Mouse (Mus musculus) limb, embryonic 10.5 days (tissue): Measurements from ENCODE around the gene Polr3f. TPM values are rescaled to one million over a fixed set of nuclear protein-coding genes. Genes with fewer than 3 reads are reported as not detected.
A peak's percentile ranks its signal among the peaks of the same experiment; 100 is the strongest.

Experiments used
- DNase-seq: peaks from one replicate; pipeline ENCODE4 v3.0.0-alpha.2; 2017; ENCODE audit warnings: low spot score
- H3K27ac ChIP-seq: fragments of 300-500 bp; sonication (generic); 2 replicates; pipeline ENCODE4 v1.5.1; 2016; ENCODE audit warnings: mild to moderate bottlenecking
- H3K27me3 ChIP-seq: fragments of 300-500 bp; sonication (generic); 2 replicates; pipeline ENCODE4 v1.6.1; 2016; ENCODE audit warnings: low read depth, mild to moderate bottlenecking; ENCODE audit not compliant: poor library complexity, severe bottlenecking
- H3K36me3 ChIP-seq: fragments of 300-500 bp; sonication (generic); 2 replicates; pipeline ENCODE4 v1.6.1; 2016; ENCODE audit warnings: mild to moderate bottlenecking, moderate library complexity
- H3K4me1 ChIP-seq: fragments of 300-500 bp; sonication (generic); 2 replicates; pipeline ENCODE4 v1.6.1; 2016
- H3K4me3 ChIP-seq: fragments of 300-500 bp; sonication (generic); 2 replicates; pipeline ENCODE4 v1.5.1; 2016; ENCODE audit warnings: mild to moderate bottlenecking, moderate library complexity
- H3K9me3 ChIP-seq: fragments of 300-500 bp; sonication (generic); replicated peaks from 2 replicates; pipeline ENCODE4 v1.6.1; 2016; ENCODE audit warnings: mild to moderate bottlenecking
- WGBS: fragments of 180-500 bp; shearing (Covaris S2); methylation state at CpG from one replicate; pipeline ENCODE4 v1.1.7; 2016; 5-methylcytosine and 5-hydroxymethylcytosine counted together
- polyA plus RNA-seq: library from polyadenylated mRNA; unstranded; fragments of >200 nt; fragmentation: Nextera tagmentation; extraction: Ambion mirVana; gene quantifications from 2 replicates; pipeline ENCODE4 v1.2.1, GENCODE M21; 2016

Gene Polr3f
- 29.7 and 35.8 TPM in 2 replicates for polyA plus RNA-seq

DNA sequence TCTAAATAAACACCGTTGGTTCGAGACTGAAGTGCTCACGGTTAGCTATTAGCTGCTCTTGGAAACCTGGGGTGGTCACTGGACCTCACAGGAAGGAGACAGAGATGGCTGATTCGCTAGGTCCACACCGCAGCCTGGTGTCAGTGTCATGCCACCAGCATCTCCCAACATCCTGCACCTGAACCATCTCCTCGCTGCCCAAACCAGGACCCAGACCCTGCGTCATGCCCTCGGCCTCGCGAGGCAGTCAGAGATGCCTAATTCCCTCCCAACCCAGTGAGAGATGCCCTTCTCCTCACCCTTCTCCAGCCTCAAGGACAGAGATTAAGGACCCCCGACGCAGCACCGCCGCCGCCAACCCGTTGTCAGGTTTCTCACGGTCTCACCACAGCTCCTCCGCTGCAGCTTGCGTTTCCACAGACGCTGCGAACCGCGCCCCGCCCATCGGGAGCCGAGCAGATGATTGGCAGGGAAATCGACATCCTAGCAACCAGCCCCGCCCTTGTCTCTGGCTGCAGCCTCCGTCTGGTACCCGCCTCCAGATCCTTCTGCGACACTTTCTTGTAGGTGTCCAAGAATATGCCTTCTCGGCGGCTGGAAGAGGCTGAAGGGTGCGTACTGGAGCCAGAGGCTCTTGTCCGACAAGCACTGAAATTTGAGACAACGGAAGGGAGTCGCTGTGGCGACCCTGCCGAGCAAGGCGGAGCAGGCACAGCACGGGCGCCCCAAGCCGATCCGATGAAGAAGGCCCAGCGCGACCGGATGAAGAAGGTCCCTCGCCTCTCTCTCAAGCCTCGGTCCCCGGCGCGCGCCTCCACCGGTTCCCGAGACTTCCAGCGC lies at the start of gene Polr3f, which contains the start of gene Dzank1:
Polr3f (plus strand) TSS at position 738 of the 840 bp plus-strand sequence.
Dzank1 (minus strand) TSS at position 434 of the 840 bp plus-strand sequence.
- Histone ChIP-seq H3K4me3 (peak within 1 kb of the TSS; percentile 95), H3K4me1 (peaks cover 15% of the 10 kb centered on the region), H3K9me3 (no peaks in the 10 kb centered on the region), H3K36me3 (peaks cover 18% of the 10 kb centered on the region), H3K27ac (peak within 1 kb of the TSS; percentile 92), H3K27me3 (peaks cover 9% of the 10 kb centered on the region; the same call in 1 of the 2 replicates)
- WGBS: 2% methylated on average over 56 of the region's 56 CpGs
- DNase-seq: peak; percentile 96

DNA sequence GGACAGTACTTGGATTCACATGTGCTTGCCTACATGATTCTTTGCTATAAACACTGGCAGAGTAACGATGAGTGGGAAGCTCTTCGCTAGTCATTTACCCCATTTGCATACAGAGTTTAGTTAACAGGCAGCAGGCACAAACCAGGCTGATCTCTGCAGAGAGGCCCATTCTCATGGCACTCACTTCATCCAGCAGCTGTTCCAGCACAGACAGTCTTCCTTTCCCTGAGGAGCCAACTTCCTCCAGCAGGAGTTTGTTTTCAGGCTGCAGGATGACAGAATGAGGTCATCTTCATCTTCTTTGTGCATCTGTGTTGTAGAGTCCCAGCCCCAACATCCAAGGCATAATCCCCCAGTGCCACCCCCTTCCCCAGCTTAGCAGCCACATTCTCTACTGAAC lies 48.1 kb upstream of the Polr3f start:
- 77% methylated on average over 2 of the region's 2 CpGs for WGBS
- no peak for DNase-seq
- Histone ChIP-seq H3K9me3 (no peaks in the 10 kb centered on the region), H3K4me3 (no peak overlapping the region), H3K4me1 (no peaks in the 10 kb centered on the region), H3K27ac (no peak overlapping the region), H3K27me3 (no peaks in the 10 kb centered on the region), H3K36me3 (no peaks in the 10 kb centered on the region)

- Histone ChIP-seq H3K4me1 (no peaks in the 10 kb centered on the region), H3K27ac (no peak overlapping the region), H3K27me3 (no peaks in the 10 kb centered on the region), H3K9me3 (no peaks in the 10 kb centered on the region), H3K4me3 (no peak overlapping the region), H3K36me3 (no peaks in the 10 kb centered on the region)
- 63% methylated on average over 1 of the region's 1 CpGs for WGBS
- no peak for DNase-seq
Observed at GRCm38 (mm10) chr2:144484084-144484483, 43.4 kb upstream of the Polr3f start.

- Histone ChIP-seq H3K4me1 (no peaks in the 10 kb centered on the region), H3K27me3 (no peaks in the 10 kb centered on the region), H3K27ac (no peak overlapping the region), H3K4me3 (no peak overlapping the region), H3K36me3 (no peaks in the 10 kb centered on the region), H3K9me3 (no peaks in the 10 kb centered on the region)
- DNase-seq: no peak
- 86% methylated on average over 7 of the region's 7 CpGs for WGBS
Observed at GRCm38 (mm10) chr2:144485439-144485838, 42.1 kb upstream of the Polr3f start.

GRCm38 (mm10) chr2:144487476-144487875 lies 40.0 kb upstream of the Polr3f start:
- no peak for DNase-seq
- Histone ChIP-seq H3K4me1 (no peaks in the 10 kb centered on the region), H3K9me3 (no peaks in the 10 kb centered on the region), H3K27ac (no peak overlapping the region), H3K27me3 (no peaks in the 10 kb centered on the region), H3K36me3 (no peaks in the 10 kb centered on the region), H3K4me3 (no peak overlapping the region)
- 71% methylated on average over 6 of the region's 6 CpGs for WGBS

GRCm38 (mm10) chr2:144489342-144489741 lies 38.2 kb upstream of the Polr3f start:
- Histone ChIP-seq H3K9me3 (no peaks in the 10 kb centered on the region), H3K4me3 (no peak overlapping the region), H3K27ac (no peak overlapping the region), H3K4me1 (no peaks in the 10 kb centered on the region), H3K27me3 (no peaks in the 10 kb centered on the region), H3K36me3 (no peaks in the 10 kb centered on the region)
- 90% methylated on average over 5 of the region's 5 CpGs for WGBS
- DNase-seq: no peak

- Histone ChIP-seq H3K36me3 (no peaks in the 10 kb centered on the region), H3K4me3 (no peak overlapping the region), H3K27ac (no peak overlapping the region), H3K27me3 (no peaks in the 10 kb centered on the region), H3K9me3 (no peaks in the 10 kb centered on the region), H3K4me1 (no peaks in the 10 kb centered on the region)
- 93% methylated on average over 6 of the region's 6 CpGs for WGBS
- no peak for DNase-seq
Observed at GRCm38 (mm10) chr2:144502134-144502533, 25.4 kb upstream of the Polr3f start.

DNA sequence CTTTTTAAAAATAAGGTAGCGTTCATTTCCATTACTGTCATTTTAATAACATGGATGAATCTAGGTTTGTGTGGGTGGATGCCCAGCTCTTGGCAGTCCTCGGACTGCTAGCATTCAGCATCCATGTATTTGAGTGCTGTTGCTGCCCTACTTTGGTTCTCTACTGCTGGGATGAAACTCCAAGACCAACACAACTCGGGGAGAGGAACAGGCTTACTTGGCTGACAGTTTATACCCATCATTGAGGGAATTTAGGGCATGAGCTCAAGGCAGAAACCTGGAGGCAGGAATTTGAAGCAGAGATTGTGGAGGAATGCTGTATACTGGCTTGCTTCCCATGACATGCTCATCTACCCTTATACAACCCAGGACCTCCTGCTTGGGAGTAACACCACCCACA lies 12.9 kb upstream of the Polr3f start:
- no peaks in the 10 kb centered on the region for H3K36me3 ChIP-seq
- H3K9me3 ChIP-seq: no peaks in the 10 kb centered on the region
- H3K27ac ChIP-seq: no peak overlapping the region
- WGBS: 80% methylated on average over 3 of the region's 3 CpGs
- DNase-seq: no peak
- no peaks in the 10 kb centered on the region for H3K4me1 ChIP-seq
- no peaks in the 10 kb centered on the region for H3K27me3 ChIP-seq
- H3K4me3 ChIP-seq: no peak overlapping the region

GRCm38 (mm10) chr2:144519772-144520171 lies 7.7 kb upstream of the Polr3f start:
- Histone ChIP-seq H3K36me3 (no peaks in the 10 kb centered on the region), H3K4me1 (no peaks in the 10 kb centered on the region), H3K27me3 (no peaks in the 10 kb centered on the region), H3K27ac (no peak overlapping the region), H3K9me3 (no peaks in the 10 kb centered on the region), H3K4me3 (no peak overlapping the region)
- no peak for DNase-seq
- 77% methylated on average over 3 of the region's 3 CpGs for WGBS

DNA sequence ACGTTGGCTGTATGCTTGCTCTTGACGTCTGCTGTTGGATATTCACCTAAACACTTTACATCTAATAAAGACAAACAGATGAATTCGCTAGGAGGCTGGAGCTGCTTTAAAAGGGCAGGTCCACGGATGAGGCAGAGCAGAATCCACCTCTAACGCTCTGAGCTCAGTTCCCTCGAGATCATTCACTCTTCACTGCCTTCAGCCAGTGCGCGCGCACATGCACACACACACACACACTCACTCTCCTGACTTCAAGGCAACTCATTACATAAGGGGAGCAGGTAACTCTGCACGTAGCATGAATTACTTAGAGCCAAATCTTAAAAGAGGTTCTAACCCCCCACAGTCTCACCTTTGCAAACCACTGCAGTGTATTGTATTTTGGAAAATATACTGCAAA lies 1.7 kb upstream of the Polr3f start:
- Histone ChIP-seq H3K27me3 (peaks cover 9% of the 10 kb centered on the region; the same call in 1 of the 2 replicates), H3K4me1 (peaks cover 15% of the 10 kb centered on the region), H3K4me3 (no peak overlapping the region), H3K36me3 (peaks cover 8% of the 10 kb centered on the region), H3K27ac (no peak overlapping the region), H3K9me3 (no peaks in the 10 kb centered on the region)
- WGBS: 65% methylated on average over 10 of the region's 10 CpGs
- DNase-seq: no peak

DNA sequence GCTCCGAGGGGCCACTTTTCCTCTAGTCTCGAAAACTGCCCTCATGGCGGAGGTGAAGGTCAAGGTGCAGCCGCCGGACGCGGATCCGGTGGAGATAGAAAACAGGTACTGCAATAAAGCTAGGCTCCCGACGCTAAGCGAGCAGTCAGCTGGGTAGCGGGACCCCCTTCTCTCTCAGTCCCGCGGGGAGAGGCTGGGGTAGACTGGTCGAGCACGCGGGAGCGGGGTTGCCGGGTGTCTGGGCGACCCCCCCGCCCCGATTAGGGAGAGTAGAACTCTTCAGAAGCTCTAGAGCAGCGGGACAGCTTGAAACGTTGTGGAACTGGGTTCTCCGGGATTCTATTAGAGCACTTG lies 280 bp downstream of the Polr3f start:
- no peak for DNase-seq
- Histone ChIP-seq H3K9me3 (no peaks in the 10 kb centered on the region), H3K36me3 (peaks cover 24% of the 10 kb centered on the region), H3K27me3 (peaks cover 9% of the 10 kb centered on the region; the same call in 1 of the 2 replicates), H3K4me3 (peak overlapping the region; percentile 95), H3K27ac (peak overlapping the region; percentile 92), H3K4me1 (peaks cover 15% of the 10 kb centered on the region)
- under 1% methylated on average over 25 of the region's 25 CpGs for WGBS

DNA sequence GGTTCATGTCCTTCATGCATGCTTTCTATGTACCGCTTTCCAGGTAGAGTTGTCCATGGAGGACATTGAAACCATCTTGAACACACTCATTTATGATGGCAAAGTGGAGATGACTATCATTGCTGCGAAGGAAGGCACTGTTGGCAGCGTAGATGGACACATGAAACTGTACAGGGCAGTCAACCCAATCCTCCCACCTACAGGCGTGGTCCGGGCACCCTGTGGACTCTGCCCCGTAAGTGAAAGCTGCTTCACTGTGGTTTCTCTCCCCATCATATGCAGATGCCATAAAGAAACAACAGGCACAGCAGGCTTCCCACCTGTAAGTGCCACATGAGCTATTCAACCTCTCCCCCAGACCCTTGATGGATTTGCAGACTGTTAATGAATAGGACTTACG lies 9.6 kb downstream of the Polr3f start:
- peaks cover 99% of the 10 kb centered on the region for H3K36me3 ChIP-seq
- no peaks in the 10 kb centered on the region for H3K9me3 ChIP-seq
- WGBS: 97% methylated on average over 7 of the region's 7 CpGs
- no peak for DNase-seq
- H3K27ac ChIP-seq: no peak overlapping the region
- no peaks in the 10 kb centered on the region for H3K27me3 ChIP-seq
- H3K4me3 ChIP-seq: no peak overlapping the region
- no peaks in the 10 kb centered on the region for H3K4me1 ChIP-seq

DNA sequence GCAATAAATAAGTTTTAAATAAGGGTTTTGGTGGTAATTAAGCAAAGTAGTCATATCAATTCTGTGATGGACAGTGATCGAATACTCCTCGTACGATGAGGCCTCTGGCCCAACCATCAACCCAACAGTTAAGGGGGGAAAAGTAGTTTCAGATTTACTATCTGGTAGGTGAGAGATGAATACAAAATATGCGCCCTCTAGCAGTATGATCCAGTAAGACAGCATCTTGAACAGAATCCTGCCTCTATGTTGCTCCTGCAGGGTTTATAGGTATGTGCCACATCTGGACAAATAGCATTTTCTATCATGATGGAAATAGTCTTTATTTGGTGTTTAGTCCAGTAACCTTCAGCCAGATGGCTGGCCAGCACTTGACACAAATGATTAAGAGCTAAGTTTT lies 13.7 kb downstream of the Polr3f start:
- WGBS: 93% methylated on average over 4 of the region's 4 CpGs
- Histone ChIP-seq H3K27me3 (no peaks in the 10 kb centered on the region), H3K27ac (no peak overlapping the region), H3K9me3 (no peaks in the 10 kb centered on the region), H3K4me3 (no peak overlapping the region), H3K4me1 (no peaks in the 10 kb centered on the region), H3K36me3 (peaks cover 98% of the 10 kb centered on the region)
- no peak for DNase-seq
